Mouse (Mus musculus): ENCODE data around the gene Slc9a8. TPM values are rescaled to one million over a fixed set of nuclear protein-coding genes. Genes with fewer than 3 reads are reported as not detected.

The Slc9a8 gene
- polyA plus RNA-seq, 1 experiment from 2014 or later: 9.3 TPM

- TF ChIP-seq CTCF (IDR thresholded peaks at IDR 0.05; ENCODE audit: low read depth) (no peak), EP300 (IDR thresholded peaks at IDR 0.05; ENCODE audit: low read depth) (no peak)
- H3K4me2 ChIP-seq (ENCODE audit: low read depth, low read length): no peak overlapping the region
- no peak overlapping the region for H3K27ac ChIP-seq (ENCODE audit: low read depth)
- no peaks in the 10 kb centered on the region for H3K36me3 ChIP-seq (replicated peaks; ENCODE audit: insufficient read depth, low read length)
- no peak overlapping the region for H3K4me3 ChIP-seq (ENCODE audit: low read depth, low read length)
- DNase-seq: no peak
- ATAC-seq: no peak
- 22% methylated on average over 3 of the region's 3 CpGs for WGBS (ENCODE audit: insufficient replicate concordance)
- H3K9ac ChIP-seq (replicated peaks): no peak overlapping the region
- no peaks in the 10 kb centered on the region for H3K9me3 ChIP-seq (ENCODE audit: low read length)
- no peaks in the 10 kb centered on the region for H3K27me3 ChIP-seq (ENCODE audit: insufficient read depth, low read length)
- H3K4me1 ChIP-seq (ENCODE audit: insufficient read depth): peaks cover 41% of the 10 kb centered on the region
These were observed 43.8 kb upstream of the Slc9a8 start for GRCm38 (mm10) chr2:167377697-167378096.

GRCm38 (mm10) chr2:167378972-167379371, 42.5 kb upstream of the Slc9a8 start:
- peaks cover 49% of the 10 kb centered on the region for H3K4me1 ChIP-seq (ENCODE audit: insufficient read depth)
- no peak overlapping the region for H3K27ac ChIP-seq (ENCODE audit: low read depth)
- DNase-seq (no peak), ATAC-seq (no peak)
- H3K4me3 ChIP-seq (ENCODE audit: low read depth, low read length): no peak overlapping the region
- no peak overlapping the region for H3K9ac ChIP-seq (replicated peaks)
- no peaks in the 10 kb centered on the region for H3K27me3 ChIP-seq (ENCODE audit: insufficient read depth, low read length)
- 53% methylated on average over 4 of the region's 4 CpGs for WGBS (ENCODE audit: insufficient replicate concordance)
- H3K36me3 ChIP-seq (replicated peaks; ENCODE audit: insufficient read depth, low read length): no peaks in the 10 kb centered on the region
- H3K4me2 ChIP-seq (ENCODE audit: low read depth, low read length): no peak overlapping the region
- H3K9me3 ChIP-seq (ENCODE audit: low read length): no peaks in the 10 kb centered on the region
- TF ChIP-seq CTCF (IDR thresholded peaks at IDR 0.05; ENCODE audit: low read depth) (no peak), EP300 (IDR thresholded peaks at IDR 0.05; ENCODE audit: low read depth) (no peak)

GRCm38 (mm10) chr2:167380615-167381285, 40.8 kb upstream of the Slc9a8 start:
- H3K4me2 ChIP-seq (ENCODE audit: low read depth, low read length): no peak overlapping the region
- no peaks in the 10 kb centered on the region for H3K27me3 ChIP-seq (ENCODE audit: insufficient read depth, low read length)
- no peak for ATAC-seq
- no peak for TF ChIP-seq EP300 (IDR thresholded peaks at IDR 0.05; ENCODE audit: low read depth)
- no peak for TF ChIP-seq CTCF (IDR thresholded peaks at IDR 0.05; ENCODE audit: low read depth)
- peaks cover 43% of the 10 kb centered on the region for H3K4me1 ChIP-seq (ENCODE audit: insufficient read depth)
- no peaks in the 10 kb centered on the region for H3K9me3 ChIP-seq (ENCODE audit: low read length)
- H3K4me3 ChIP-seq (ENCODE audit: low read depth, low read length): no peak overlapping the region
- peak overlapping the region; percentile 51; the same call in 1 of the 2 replicates for H3K27ac ChIP-seq (ENCODE audit: low read depth)
- WGBS (ENCODE audit: insufficient replicate concordance): 47% methylated on average over 7 of the region's 7 CpGs
- H3K9ac ChIP-seq (replicated peaks): no peak overlapping the region
- no peak for DNase-seq
- no peaks in the 10 kb centered on the region for H3K36me3 ChIP-seq (replicated peaks; ENCODE audit: insufficient read depth, low read length)

GRCm38 (mm10) chr2:167381596-167381995, 39.9 kb upstream of the Slc9a8 start:
- peaks cover 43% of the 10 kb centered on the region for H3K4me1 ChIP-seq (ENCODE audit: insufficient read depth)
- H3K9ac ChIP-seq (replicated peaks): no peak overlapping the region
- no peaks in the 10 kb centered on the region for H3K36me3 ChIP-seq (replicated peaks; ENCODE audit: insufficient read depth, low read length)
- 31% methylated on average over 7 of the region's 7 CpGs for WGBS (ENCODE audit: insufficient replicate concordance)
- ATAC-seq (peak; percentile 17; the same call in 1 of the 2 replicates), DNase-seq (peak; percentile 30)
- H3K27me3 ChIP-seq (ENCODE audit: insufficient read depth, low read length): no peaks in the 10 kb centered on the region
- H3K4me2 ChIP-seq (ENCODE audit: low read depth, low read length): no peak overlapping the region
- peak overlapping the region; percentile 55 for H3K27ac ChIP-seq (ENCODE audit: low read depth)
- TF ChIP-seq CTCF (IDR thresholded peaks at IDR 0.05; ENCODE audit: low read depth): no peak
- TF ChIP-seq EP300 (IDR thresholded peaks at IDR 0.05; ENCODE audit: low read depth): no peak
- H3K4me3 ChIP-seq (ENCODE audit: low read depth, low read length): no peak overlapping the region
- H3K9me3 ChIP-seq (ENCODE audit: low read length): no peaks in the 10 kb centered on the region

- no peak for DNase-seq
- ATAC-seq: no peak
- TF ChIP-seq EP300 (IDR thresholded peaks at IDR 0.05; ENCODE audit: low read depth) (no peak), CTCF (IDR thresholded peaks at IDR 0.05; ENCODE audit: low read depth) (no peak)
- H3K4me1 ChIP-seq (ENCODE audit: insufficient read depth): peaks cover 40% of the 10 kb centered on the region
- no peaks in the 10 kb centered on the region for H3K27me3 ChIP-seq (ENCODE audit: insufficient read depth, low read length)
- H3K4me3 ChIP-seq (ENCODE audit: low read depth, low read length): no peak overlapping the region
- no peak overlapping the region for H3K9ac ChIP-seq (replicated peaks)
- peak overlapping the region; percentile 55 for H3K27ac ChIP-seq (ENCODE audit: low read depth)
- 65% methylated on average over 7 of the region's 7 CpGs for WGBS (ENCODE audit: insufficient replicate concordance)
- H3K4me2 ChIP-seq (ENCODE audit: low read depth, low read length): no peak overlapping the region
- no peaks in the 10 kb centered on the region for H3K9me3 ChIP-seq (ENCODE audit: low read length)
- no peaks in the 10 kb centered on the region for H3K36me3 ChIP-seq (replicated peaks; ENCODE audit: insufficient read depth, low read length)
These were observed 39.1 kb upstream of the Slc9a8 start for GRCm38 (mm10) chr2:167382389-167382788.

GRCm38 (mm10) chr2:167383666-167384083, 37.8 kb upstream of the Slc9a8 start:
- H3K36me3 ChIP-seq (replicated peaks; ENCODE audit: insufficient read depth, low read length): no peaks in the 10 kb centered on the region
- no peak for TF ChIP-seq CTCF (IDR thresholded peaks at IDR 0.05; ENCODE audit: low read depth)
- TF ChIP-seq EP300 (IDR thresholded peaks at IDR 0.05; ENCODE audit: low read depth): peak; percentile 43; the same call in 1 of the 2 replicates
- peak; percentile 26 for ATAC-seq
- no peak overlapping the region for H3K9ac ChIP-seq (replicated peaks)
- no peaks in the 10 kb centered on the region for H3K9me3 ChIP-seq (ENCODE audit: low read length)
- H3K27me3 ChIP-seq (ENCODE audit: insufficient read depth, low read length): no peaks in the 10 kb centered on the region
- DNase-seq: no peak
- no peak overlapping the region for H3K4me3 ChIP-seq (ENCODE audit: low read depth, low read length)
- H3K27ac ChIP-seq (ENCODE audit: low read depth): no peak overlapping the region
- no peak overlapping the region for H3K4me2 ChIP-seq (ENCODE audit: low read depth, low read length)
- WGBS (ENCODE audit: insufficient replicate concordance): 68% methylated on average over 13 of the region's 13 CpGs
- H3K4me1 ChIP-seq (ENCODE audit: insufficient read depth): peaks cover 35% of the 10 kb centered on the region

Data from liver, postnatal 0 days (tissue).